Mouse (Mus musculus) heart, embryonic 10.5 days (tissue): ENCODE data around the gene Xlr. TPM values are rescaled to one million over a fixed set of nuclear protein-coding genes. Genes with fewer than 3 reads are reported as not detected.
"Not testable (repeated sequence)": the region's sequence is repeated elsewhere in the genome, so short reads cannot be mapped to it uniquely, and the experiment has no call there.

Experiments used
- DNase-seq: peaks from one replicate; pipeline ENCODE4 v3.0.0-alpha.2; 2017; ENCODE audit warnings: low spot score
- H3K27ac ChIP-seq: fragments of 300-500 bp; sonication (generic); 2 replicates; pipeline ENCODE4 v1.5.1; 2016; ENCODE audit warnings: mild to moderate bottlenecking
- H3K27me3 ChIP-seq: fragments of 300-500 bp; sonication (generic); 2 replicates; pipeline ENCODE4 v1.6.1; 2016; ENCODE audit warnings: mild to moderate bottlenecking; ENCODE audit not compliant: poor library complexity, insufficient read depth, severe bottlenecking
- H3K36me3 ChIP-seq: fragments of 300-500 bp; sonication (generic); 2 replicates; pipeline ENCODE4 v1.6.1; 2016; ENCODE audit warnings: mild to moderate bottlenecking, moderate library complexity
- H3K4me1 ChIP-seq: fragments of 300-500 bp; sonication (generic); 2 replicates; pipeline ENCODE4 v1.6.1; 2016; ENCODE audit warnings: mild to moderate bottlenecking
- H3K4me3 ChIP-seq: fragments of 300-500 bp; sonication (generic); 2 replicates; pipeline ENCODE4 v1.5.1; 2016; ENCODE audit warnings: mild to moderate bottlenecking, moderate library complexity
- H3K9me3 ChIP-seq: fragments of 300-500 bp; sonication (generic); 2 replicates; pipeline ENCODE4 v1.6.1; 2016; ENCODE audit warnings: mild to moderate bottlenecking, moderate library complexity
- WGBS: fragments of 180-500 bp; shearing (Covaris S2); methylation state at CpG from one replicate; pipeline ENCODE4 v1.1.7; 2016; 5-methylcytosine and 5-hydroxymethylcytosine counted together
- polyA plus RNA-seq: library from polyadenylated mRNA; unstranded; fragments of >200 nt; fragmentation: Nextera tagmentation; extraction: Ambion mirVana; gene quantifications from 2 replicates; pipeline ENCODE4 v1.2.1, GENCODE M21; 2016

Gene Xlr
- 0.74 and 2.0 TPM in 2 replicates for polyA plus RNA-seq

DNA sequence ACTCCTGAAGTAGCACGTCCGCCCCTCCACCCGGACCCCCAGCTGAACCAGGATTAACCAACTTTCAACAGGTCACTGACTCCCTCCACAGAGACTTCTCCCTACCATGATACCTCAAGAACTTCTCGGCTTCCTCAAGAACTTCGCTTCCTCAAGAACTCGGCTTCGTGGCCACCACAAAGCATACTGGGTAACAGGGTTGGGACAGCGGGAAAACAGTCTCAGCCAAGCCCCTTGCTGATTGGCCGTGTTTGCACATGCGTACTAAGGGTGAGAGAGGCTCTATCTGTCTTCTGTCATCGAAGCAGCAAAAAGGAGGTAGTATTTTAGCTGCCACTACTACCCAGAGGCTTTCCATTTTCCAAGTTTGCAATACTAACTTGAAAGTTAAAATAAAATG, at the start of gene Xlr:
Xlr (minus strand) TSS at position 188 of the 400 bp plus-strand sequence.
- H3K9me3 ChIP-seq, H3K27me3 ChIP-seq, DNase-seq, H3K4me3 ChIP-seq, H3K4me1 ChIP-seq, H3K27ac ChIP-seq, H3K36me3 ChIP-seq: not testable (repeated sequence)
- 80% methylated on average over 11 of the region's 11 CpGs for WGBS

DNA sequence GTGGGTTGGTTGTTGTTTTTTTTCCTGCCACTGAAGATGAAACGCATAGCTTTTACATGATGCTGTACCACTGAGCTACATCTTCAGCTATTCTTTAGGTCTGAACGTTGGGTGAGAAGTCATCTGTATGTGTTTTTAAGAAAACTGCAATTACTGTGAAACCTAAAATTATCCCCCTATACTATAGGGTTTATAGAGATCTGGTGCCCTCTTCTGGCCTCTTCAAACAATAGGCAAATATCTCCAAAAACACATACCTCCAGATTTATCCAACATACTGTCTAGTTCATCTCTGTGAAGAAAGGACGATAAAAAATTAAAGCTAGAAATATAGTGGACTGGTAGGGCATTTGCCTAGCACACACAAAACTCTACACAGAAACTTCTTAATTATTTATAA, 1.6 kb upstream of the Xlr start:
- no peak overlapping the region for H3K27ac ChIP-seq
- no peak for DNase-seq
- 41% methylated on average over 3 of the region's 3 CpGs for WGBS
- no peaks in the 10 kb centered on the region for H3K36me3 ChIP-seq
- H3K9me3 ChIP-seq: no peaks in the 10 kb centered on the region
- no peaks in the 10 kb centered on the region for H3K4me1 ChIP-seq
- no peaks in the 10 kb centered on the region for H3K27me3 ChIP-seq
- H3K4me3 ChIP-seq: no peak overlapping the region

DNA sequence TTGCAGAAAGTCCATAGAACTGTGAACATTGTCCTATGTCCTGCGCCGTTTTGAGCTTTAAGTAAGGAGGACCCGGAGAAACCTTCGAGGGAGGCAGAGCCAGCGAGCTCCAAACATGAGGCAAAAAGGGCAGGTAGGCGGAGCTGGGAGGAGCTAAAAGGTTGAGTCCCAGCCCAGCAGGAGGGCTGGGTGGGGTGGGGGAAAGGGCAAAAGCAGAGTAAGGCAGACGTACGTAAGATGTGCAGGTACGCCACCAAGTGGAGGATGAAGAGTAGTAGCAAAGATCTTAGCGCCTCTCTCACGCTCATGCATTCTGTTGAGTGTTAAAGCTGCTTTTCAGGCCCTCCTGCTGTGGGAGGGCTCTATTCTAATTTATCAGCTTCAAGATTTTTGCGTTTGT, 21.2 kb downstream of the Xlr start, which contains the start of gene Zfp36l3:
Zfp36l3 (minus strand) TSS at position 119 of the 400 bp plus-strand sequence.
- H3K36me3 ChIP-seq: no peaks in the 10 kb centered on the region
- DNase-seq: no peak
- no peaks in the 10 kb centered on the region for H3K9me3 ChIP-seq
- H3K27me3 ChIP-seq: no peaks in the 10 kb centered on the region
- WGBS: 82% methylated on average over 12 of the region's 12 CpGs
- no peak within 1 kb of the TSS for H3K4me3 ChIP-seq
- no peaks in the 10 kb centered on the region for H3K4me1 ChIP-seq
- no peak within 1 kb of the TSS for H3K27ac ChIP-seq

DNA sequence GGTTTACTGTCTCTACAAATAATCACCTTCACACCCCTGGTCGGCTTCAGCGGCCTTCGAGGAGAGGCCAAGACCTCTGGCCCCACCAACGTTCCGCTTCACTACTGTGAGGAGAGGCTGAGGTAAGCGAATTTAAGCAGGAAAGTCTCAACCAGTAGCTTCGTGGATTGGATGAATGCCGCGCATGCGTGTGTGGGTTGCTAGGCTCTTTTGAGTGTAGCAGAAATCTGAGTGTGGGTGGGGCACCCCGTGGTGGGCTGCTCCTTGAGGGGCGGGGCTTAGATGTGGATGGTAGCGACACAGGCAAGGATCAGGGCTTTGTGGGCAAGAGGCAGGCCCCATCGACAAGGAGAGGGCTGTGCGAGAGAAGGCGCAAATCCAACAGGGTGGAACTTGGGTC, 39.8 kb downstream of the Xlr start, which contains the start of gene 1700013H16Rik:
1700013H16Rik (minus strand) TSS at position 96 of the 400 bp plus-strand sequence.
- Histone ChIP-seq H3K27me3 (no peaks in the 10 kb centered on the region), H3K36me3 (no peaks in the 10 kb centered on the region)
- 91% methylated on average over 16 of the region's 16 CpGs for WGBS

DNA sequence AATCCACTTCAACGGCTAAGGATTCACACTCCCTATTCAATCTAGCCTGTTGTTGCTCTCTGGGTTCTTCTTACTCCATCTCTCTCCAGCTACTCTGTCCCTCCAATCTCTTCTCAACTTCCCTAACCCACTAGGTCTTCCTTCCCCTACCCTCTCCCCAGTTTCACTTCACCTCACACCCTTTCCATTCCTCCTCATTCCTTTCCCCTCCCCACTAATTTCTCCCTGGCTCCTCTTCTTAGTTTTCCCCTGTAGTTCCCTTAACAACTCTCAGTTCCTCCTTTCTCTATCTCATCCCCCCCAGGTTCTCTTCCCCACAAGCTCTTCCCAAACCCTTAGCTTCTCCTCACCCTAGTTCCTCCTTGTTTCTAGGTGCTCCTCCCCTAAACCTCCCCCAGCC, 44.7 kb downstream of the Xlr start:
- DNase-seq: no peak
- H3K9me3 ChIP-seq: peaks cover 14% of the 10 kb centered on the region
- H3K27ac ChIP-seq: no peak overlapping the region
- no peaks in the 10 kb centered on the region for H3K36me3 ChIP-seq
- WGBS: 85% methylated on average over 1 of the region's 1 CpGs
- H3K4me1 ChIP-seq: no peaks in the 10 kb centered on the region
- no peak overlapping the region for H3K4me3 ChIP-seq
- no peaks in the 10 kb centered on the region for H3K27me3 ChIP-seq

More for the DNA sequence above, 39.8 kb downstream of the Xlr start, which contains the start of gene 1700013H16Rik:
- H3K9me3 ChIP-seq: peaks cover 14% of the 10 kb centered on the region
- no peak within 1 kb of the TSS for H3K27ac ChIP-seq
- H3K4me3 ChIP-seq: no peak within 1 kb of the TSS
- H3K4me1 ChIP-seq: no peaks in the 10 kb centered on the region
- no peak for DNase-seq

DNA sequence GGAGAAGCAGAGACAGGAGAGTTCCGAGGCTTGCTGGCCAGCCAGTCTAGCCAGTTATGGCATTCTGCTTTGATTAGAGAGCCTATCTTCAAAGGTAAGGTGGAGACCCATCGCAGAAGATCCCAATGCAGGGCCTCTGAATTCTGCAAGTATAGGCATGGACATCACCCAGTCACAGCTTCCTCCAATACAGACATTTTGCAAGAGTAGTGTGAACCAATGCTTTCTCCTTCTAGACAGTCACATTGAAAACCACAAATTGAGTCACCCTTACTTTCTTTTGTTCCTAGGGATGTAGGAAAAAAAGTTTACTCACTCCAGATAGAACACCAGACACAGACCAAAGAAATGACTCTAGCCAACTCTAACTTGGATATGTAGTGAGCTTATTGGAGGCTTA, 68.5 kb downstream of the Xlr start:
- 80% methylated on average over 2 of the region's 2 CpGs for WGBS
- Histone ChIP-seq H3K4me1 (no peaks in the 10 kb centered on the region), H3K4me3 (no peak overlapping the region), H3K9me3 (no peaks in the 10 kb centered on the region), H3K27ac (no peak overlapping the region), H3K27me3 (no peaks in the 10 kb centered on the region), H3K36me3 (no peaks in the 10 kb centered on the region)
- DNase-seq: no peak

Other genes starting within 250 kb of the Xlr start
- gene Rtl8c, start 189.7 kb downstream of the Xlr start, polyA plus RNA-seq: 31.0 and 48.5 TPM in 2 replicates
- gene Gm14597, start 188.7 kb downstream of the Xlr start, polyA plus RNA-seq: not detected in 2 replicates
- gene Rtl8a, start 154.0 kb downstream of the Xlr start, polyA plus RNA-seq: 78.5 and 92.4 TPM in 2 replicates
- gene Rtl8b, start 127.3 kb downstream of the Xlr start, polyA plus RNA-seq: 65.5 and 75.6 TPM in 2 replicates
- 0.48 and 0.80 TPM in 2 replicates for gene 4930502E18Rik, start 72.9 kb downstream of the Xlr start, polyA plus RNA-seq
- not detected in 2 replicates for gene 1700013H16Rik, start 39.9 kb downstream of the Xlr start, polyA plus RNA-seq
- gene Zfp36l3, start 21.3 kb downstream of the Xlr start, polyA plus RNA-seq: not detected in 2 replicates